Mouse (Mus musculus) testis, adult 2 months (tissue): ENCODE data around the gene Tie1.

ENCODE experiments used
- CTCF ChIP-seq: fragments of 200-500 bp; IDR thresholded peaks from 2 replicates; pipeline ENCODE4 v1.5.1; 2012; ENCODE audit warnings: low read depth, mild to moderate bottlenecking, inconsistent platforms, low read length, moderate library complexity; ENCODE audit not compliant: control insufficient read depth, insufficient read depth, insufficient replicate concordance
- POLR2A ChIP-seq: fragments of 200-500 bp; IDR thresholded peaks from 2 replicates; pipeline ENCODE4 v1.6.1; 2012; ENCODE audit warnings: low read depth, mild to moderate bottlenecking, inconsistent platforms, low read length, moderate library complexity; ENCODE audit not compliant: control insufficient read depth

DNA sequence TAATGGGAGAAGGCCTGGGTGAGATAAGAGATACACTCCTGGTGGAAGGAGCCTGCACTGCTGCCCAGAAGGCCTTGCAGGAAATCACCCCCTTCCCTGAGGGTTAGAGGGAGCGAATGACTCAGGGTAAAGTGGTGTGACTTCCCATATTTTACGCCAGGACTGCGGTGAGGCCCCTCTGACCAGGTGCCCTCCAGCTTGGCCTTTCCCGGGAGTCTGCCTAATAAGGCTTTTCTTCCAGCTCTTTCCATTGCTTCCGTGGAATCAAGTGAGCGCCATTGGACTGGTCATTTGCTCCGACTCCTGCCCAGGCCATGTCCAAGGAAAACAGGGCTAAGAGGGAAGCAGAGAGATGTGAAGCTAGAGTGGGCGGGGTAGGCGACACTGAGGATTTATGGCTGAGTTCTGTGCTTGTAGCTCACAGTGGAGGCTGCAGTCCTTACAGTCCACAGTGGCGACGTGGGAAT, 24.1 kb downstream of the Tie1 start:
- TF ChIP-seq CTCF (no peak), POLR2A (no peak)
